Mouse (Mus musculus) G1E (cell line): ENCODE measurements around the gene Slc28a1. TPM values are rescaled to one million over a fixed set of nuclear protein-coding genes. Genes with fewer than 3 reads are reported as not detected.

Experiments
- ATAC-seq: 2 replicates; pipeline ENCODE4 v1.8.0; 2016; ENCODE audit warnings: mild to moderate bottlenecking; ENCODE audit not compliant: insufficient number of reproducible peaks, poor library complexity, low FRiP score, severe bottlenecking; ENCODE audit errors: extremely low read depth
- DNase-seq: peaks from one replicate; pipeline ENCODE4 v3.0.0; 2012; ENCODE audit warnings: low spot score
- H3K27me3 ChIP-seq: 2 replicates; pipeline ENCODE4 v1.6.1; 2012; ENCODE audit warnings: mild to moderate bottlenecking, low read length, inconsistent platforms; ENCODE audit not compliant: insufficient read depth
- H3K36me3 ChIP-seq: replicated peaks from 2 replicates; pipeline ENCODE3; 2012; ENCODE audit warnings: mild to moderate bottlenecking, inconsistent platforms
- H3K4me1 ChIP-seq: 2 replicates; pipeline ENCODE4 v1.6.1; 2012; ENCODE audit warnings: low read depth, low read length, inconsistent platforms, mixed read lengths; ENCODE audit not compliant: insufficient read depth
- H3K4me3 ChIP-seq: 2 replicates; pipeline ENCODE4 v1.5.1; 2012; ENCODE audit warnings: low read depth, mild to moderate bottlenecking, inconsistent platforms, low read length, moderate library complexity, mixed read lengths
- H3K9me3 ChIP-seq: replicated peaks from 2 replicates; pipeline ENCODE4 v1.6.1; 2012; ENCODE audit warnings: inconsistent platforms
- CTCF ChIP-seq: IDR thresholded peaks from 2 replicates; pipeline ENCODE4 v1.5.1; 2012; ENCODE audit warnings: low read depth, low read length, inconsistent platforms, mixed read lengths
- GATA1 ChIP-seq: IDR thresholded peaks from 2 replicates; pipeline ENCODE4 v1.6.1; 2012; ENCODE audit warnings: borderline replicate concordance, low read length, inconsistent platforms, mixed read lengths
- GATA2 ChIP-seq: IDR thresholded peaks from 2 replicates; pipeline ENCODE4 v1.6.1; 2012; ENCODE audit warnings: low read depth, low read length, inconsistent platforms, borderline replicate concordance
- POLR2AphosphoS5 ChIP-seq: IDR thresholded peaks from 2 replicates; pipeline ENCODE4 v1.6.1; 2012; ENCODE audit warnings: low read depth, low read length, inconsistent platforms; ENCODE audit not compliant: insufficient replicate concordance
- TAL1 ChIP-seq: conservative IDR thresholded peaks from 2 replicates; pipeline ENCODE4 v1.6.1; 2012; ENCODE audit warnings: low read depth, low read length, inconsistent platforms, mixed read lengths
- polyA plus RNA-seq: library from polyadenylated mRNA; stranded (reverse); fragments of >175 nt; gene quantifications from 2 replicates; pipeline ENCODE4 v1.2.3, GENCODE M21; 2012
- total RNA-seq, 2 experiments: library from RNA; stranded (forward) in 1 of 2; stranded (reverse) in 1 of 2; fragments of 200-1000 nt in 1 of 2; fragments of >200 nt in 1 of 2; fragmentation: Nextera tagmentation in 1 of 2; gene quantifications; 2 replicates each; pipeline ENCODE4 v1.2.3; 2014 to 2017

The Slc28a1 gene
- total and polyA plus RNA-seq, 3 experiments: not detected

DNA sequence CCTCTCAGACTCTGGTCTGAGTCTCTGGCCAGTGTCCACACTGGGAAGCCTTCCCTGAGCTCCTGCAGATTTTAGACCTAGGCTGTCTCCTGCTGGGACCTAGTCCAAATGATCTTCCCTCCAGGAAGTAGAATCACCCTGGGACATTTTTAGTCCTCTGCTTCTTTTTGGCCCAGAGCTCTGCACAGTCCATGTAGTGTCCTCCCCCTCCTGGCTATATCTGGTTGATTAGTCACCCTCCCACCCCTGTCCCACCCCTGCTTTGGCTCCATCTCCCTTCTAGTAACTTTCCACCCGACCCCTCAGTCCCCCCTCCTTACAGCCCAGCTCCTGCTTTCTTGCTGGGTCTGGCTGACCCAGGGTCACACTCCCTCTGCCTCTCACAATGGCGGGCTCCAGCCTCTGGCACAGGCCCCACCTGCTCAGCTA, 18.3 kb downstream of the Slc28a1 start:
- Histone ChIP-seq H3K27me3 (peaks cover 47% of the 10 kb centered on the region), H3K4me1 (peaks cover 3% of the 10 kb centered on the region; the same call in 1 of the 2 replicates), H3K36me3 (no peaks in the 10 kb centered on the region), H3K9me3 (no peaks in the 10 kb centered on the region), H3K4me3 (no peak overlapping the region)
- no peak for DNase-seq
- TF ChIP-seq GATA1 (no peak), TAL1 (no peak), POLR2AphosphoS5 (no peak), CTCF (no peak), GATA2 (no peak)
- no peak for ATAC-seq

DNA sequence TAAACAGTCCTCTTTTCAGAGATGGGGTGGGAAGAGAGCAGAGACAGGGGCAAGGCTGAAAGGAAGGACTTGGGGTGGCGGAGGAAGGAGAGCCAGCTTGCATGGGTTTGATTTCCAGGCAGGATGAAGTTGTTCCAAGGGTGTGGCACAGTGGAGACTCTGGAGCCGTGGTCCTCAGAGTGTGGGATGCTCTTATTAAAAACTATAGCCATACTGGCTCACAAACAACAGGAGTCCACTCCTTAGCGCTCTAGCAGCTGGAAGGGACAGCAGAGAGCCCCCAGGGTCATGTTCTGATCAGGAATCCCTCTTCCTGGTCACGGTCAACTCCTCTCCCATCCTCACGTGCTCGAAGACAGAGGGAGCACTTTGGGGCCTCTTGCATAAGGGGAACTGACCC, 18.8 kb downstream of the Slc28a1 start:
- TF ChIP-seq GATA1 (no peak), POLR2AphosphoS5 (no peak), CTCF (no peak), TAL1 (no peak), GATA2 (no peak)
- peaks cover 47% of the 10 kb centered on the region for H3K27me3 ChIP-seq
- H3K4me3 ChIP-seq: no peak overlapping the region
- H3K9me3 ChIP-seq: no peaks in the 10 kb centered on the region
- peaks cover 3% of the 10 kb centered on the region; the same call in 1 of the 2 replicates for H3K4me1 ChIP-seq
- no peak for ATAC-seq
- H3K36me3 ChIP-seq: no peaks in the 10 kb centered on the region
- no peak for DNase-seq

DNA sequence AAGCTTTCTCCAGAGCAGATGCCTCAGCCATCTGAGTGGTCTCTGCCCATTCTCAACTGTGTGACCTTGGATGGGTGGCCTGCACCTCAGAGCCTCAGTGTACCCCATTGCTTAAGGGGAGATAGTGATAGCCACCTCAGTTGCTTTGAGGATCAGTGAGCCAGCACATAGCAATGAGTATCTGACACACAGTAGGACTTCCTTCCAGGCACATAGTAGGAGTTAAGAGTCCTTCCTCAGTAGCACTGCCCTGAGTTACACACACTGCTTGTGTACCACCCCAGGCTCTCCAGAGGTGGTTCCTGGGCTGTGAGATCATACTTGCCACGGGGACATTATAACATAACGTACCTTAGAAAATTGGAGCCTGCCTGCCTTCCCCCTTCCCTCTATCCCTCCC, 19.3 kb downstream of the Slc28a1 start:
- TF ChIP-seq POLR2AphosphoS5 (no peak), GATA2 (no peak), GATA1 (no peak), TAL1 (no peak), CTCF (no peak)
- peaks cover 43% of the 10 kb centered on the region for H3K27me3 ChIP-seq
- no peak for ATAC-seq
- DNase-seq: no peak
- no peaks in the 10 kb centered on the region for H3K36me3 ChIP-seq
- no peak overlapping the region for H3K4me3 ChIP-seq
- H3K9me3 ChIP-seq: no peaks in the 10 kb centered on the region
- peaks cover 3% of the 10 kb centered on the region; the same call in 1 of the 2 replicates for H3K4me1 ChIP-seq

DNA sequence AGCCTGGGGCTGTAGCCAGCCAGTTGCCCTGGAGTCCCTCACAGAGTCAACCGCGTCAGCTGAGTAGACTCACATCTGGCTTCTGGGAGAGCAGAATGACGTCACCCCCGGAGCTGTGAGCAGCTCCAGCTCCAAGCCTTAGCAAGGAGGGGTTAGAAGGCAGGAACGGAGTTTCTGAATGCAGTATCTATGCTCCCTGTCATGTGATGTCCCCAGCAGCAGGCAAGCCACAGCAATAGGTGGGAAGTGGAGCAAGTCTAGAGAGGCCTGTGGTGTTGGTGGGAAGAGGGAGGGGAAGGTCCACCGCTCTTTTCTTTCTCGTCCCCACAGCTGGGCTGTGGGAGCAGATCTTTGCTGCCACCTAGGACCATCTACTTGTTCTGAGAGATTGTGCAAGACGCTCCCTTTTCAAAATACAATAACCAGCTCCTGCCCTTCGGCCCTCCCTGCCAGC, 20.0 kb downstream of the Slc28a1 start:
- Histone ChIP-seq H3K4me1 (peaks cover 3% of the 10 kb centered on the region; the same call in 1 of the 2 replicates), H3K9me3 (no peaks in the 10 kb centered on the region), H3K36me3 (no peaks in the 10 kb centered on the region), H3K4me3 (no peak overlapping the region), H3K27me3 (peaks cover 39% of the 10 kb centered on the region)
- no peak for DNase-seq
- TF ChIP-seq GATA2 (no peak), POLR2AphosphoS5 (no peak), CTCF (no peak), GATA1 (no peak), TAL1 (no peak)
- ATAC-seq: no peak

DNA sequence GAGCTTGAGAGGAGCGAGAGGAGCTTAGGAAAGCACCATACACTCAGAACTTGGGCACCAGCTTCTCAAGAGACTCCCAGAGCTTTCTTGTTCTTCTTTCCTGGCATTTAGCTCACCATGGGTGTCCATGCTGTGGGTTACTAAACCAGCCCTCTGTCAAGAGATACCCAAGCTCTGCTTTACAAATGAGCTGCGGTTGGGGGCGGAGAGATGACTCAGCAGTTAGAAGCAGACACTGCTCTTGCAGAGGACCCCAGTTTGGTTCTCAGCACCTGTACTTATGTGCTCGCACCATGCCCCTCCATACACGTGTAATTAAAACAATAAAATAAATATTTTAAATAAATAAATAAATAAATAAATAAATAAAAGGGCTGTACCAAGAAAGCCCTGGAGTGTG, 22.7 kb downstream of the Slc28a1 start:
- Histone ChIP-seq H3K4me1 (peaks cover 3% of the 10 kb centered on the region; the same call in 1 of the 2 replicates), H3K27me3 (peaks cover 42% of the 10 kb centered on the region), H3K36me3 (no peaks in the 10 kb centered on the region), H3K9me3 (no peaks in the 10 kb centered on the region), H3K4me3 (no peak overlapping the region)
- ATAC-seq (no peak), DNase-seq (no peak)
- TF ChIP-seq POLR2AphosphoS5 (no peak), CTCF (no peak), TAL1 (no peak), GATA2 (no peak), GATA1 (no peak)

DNA sequence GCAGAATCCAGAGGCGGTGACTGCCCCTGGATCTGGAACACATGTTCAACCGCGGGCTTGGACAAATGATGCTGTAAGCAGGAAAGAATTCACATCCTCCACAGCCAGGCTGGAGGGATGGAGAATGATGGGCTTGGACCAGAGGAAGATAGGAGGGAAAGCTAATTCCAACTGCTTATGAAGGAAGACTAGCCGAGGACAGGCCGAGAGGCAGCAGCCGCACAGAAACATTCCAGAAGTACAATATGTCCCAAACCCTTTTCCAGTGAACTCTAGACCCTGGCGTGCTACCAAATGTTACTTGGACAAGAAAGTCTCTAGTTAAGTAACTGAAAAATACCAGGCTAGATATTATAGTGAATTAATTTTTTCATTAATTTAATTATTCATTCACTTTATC, 24.5 kb downstream of the Slc28a1 start:
- Histone ChIP-seq H3K4me1 (peaks cover 3% of the 10 kb centered on the region; the same call in 1 of the 2 replicates), H3K27me3 (peaks cover 31% of the 10 kb centered on the region), H3K4me3 (no peak overlapping the region), H3K9me3 (no peaks in the 10 kb centered on the region), H3K36me3 (no peaks in the 10 kb centered on the region)
- ATAC-seq (no peak), DNase-seq (no peak)
- TF ChIP-seq TAL1: no peak
- no peak for TF ChIP-seq GATA2
- no peak for TF ChIP-seq CTCF
- no peak for TF ChIP-seq GATA1
- no peak for TF ChIP-seq POLR2AphosphoS5
